Mouse (Mus musculus) WW6 (cell line): ENCODE data around the gene Chchd2.
A peak's percentile ranks its signal among the peaks of the same experiment; 100 is the strongest.

Experiments used
- DNase-seq: peaks from one replicate; pipeline ENCODE4 v3.0.0-alpha.2; 2013; ENCODE audit warnings: low read depth, low spot score

Chchd2 gene

DNA sequence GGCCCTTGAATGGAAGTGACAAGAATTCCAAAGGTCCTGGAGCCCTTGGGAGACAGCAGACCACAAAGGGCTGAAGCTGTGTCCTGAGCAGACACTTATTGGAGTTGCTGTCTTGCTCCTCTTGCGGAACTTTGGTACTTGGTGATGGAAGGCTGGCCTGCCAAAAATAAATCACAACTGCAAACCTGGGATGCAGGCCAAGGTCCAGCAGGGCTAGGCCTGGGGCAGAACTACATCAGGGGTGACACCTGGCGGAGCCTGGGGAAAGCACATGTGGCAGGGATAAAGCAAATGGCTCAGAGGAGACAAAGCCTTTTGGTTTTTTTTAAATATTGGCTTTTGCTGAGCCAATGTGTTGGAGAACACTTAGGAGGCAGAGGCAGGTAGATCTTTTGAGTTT is 8.3 kb downstream of the Chchd2 start:
- no peak for DNase-seq

DNA sequence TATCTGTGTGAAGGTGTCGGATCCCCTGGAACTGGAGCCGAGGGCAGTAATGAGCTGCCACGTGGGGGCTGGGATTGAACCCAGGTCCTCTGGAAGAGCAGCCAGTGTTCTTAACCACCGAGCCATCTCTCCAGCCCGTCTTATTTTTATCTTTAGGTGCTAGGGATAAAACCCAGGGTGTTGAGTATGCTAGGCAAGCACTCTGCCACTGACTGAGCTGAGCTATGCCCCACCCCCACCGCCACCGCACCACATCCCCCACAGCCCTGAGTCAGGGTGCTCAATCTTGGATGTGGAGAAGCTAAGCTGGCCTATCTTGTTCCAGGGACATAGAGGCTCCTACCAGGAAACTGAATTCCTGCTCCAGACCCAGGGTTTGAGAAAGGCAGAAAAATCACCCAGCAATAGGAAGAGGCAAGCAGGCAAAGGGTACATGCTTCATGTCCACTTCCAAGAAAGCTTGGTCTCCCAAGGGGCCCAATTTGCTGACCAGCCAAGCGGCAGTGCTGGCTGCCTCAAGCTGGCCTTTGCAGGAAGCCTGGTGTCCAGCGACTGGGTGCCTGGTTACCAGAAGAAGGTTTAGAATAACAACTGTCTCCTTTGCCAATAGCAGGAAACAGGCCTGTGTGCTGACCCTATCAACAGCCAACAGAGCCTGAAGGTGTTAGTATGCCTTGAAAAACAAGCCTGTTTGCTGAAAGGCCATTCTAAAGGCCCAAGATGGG is 9.4 kb downstream of the Chchd2 start:
- DNase-seq: no peak

DNA sequence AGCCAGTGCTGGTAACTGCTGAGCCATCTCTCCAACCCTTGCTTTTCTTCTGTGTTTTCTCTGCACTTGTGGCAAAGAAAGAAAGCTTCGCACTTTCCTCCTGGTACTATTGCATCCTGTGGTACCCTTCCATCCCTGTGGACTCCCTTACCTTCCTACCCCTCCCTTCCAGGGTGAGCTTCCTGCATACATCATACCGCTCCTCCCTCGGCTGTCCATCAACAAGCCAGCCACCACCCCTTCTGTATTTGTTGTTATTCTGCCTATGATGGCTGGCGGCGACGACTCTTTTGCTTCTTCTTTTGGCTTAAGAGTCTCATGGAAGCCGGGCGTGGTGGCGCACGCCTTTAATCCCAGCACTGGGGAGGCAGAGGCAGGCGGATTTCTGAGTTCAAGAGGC is 12.2 kb downstream of the Chchd2 start:
- no peak for DNase-seq

DNA sequence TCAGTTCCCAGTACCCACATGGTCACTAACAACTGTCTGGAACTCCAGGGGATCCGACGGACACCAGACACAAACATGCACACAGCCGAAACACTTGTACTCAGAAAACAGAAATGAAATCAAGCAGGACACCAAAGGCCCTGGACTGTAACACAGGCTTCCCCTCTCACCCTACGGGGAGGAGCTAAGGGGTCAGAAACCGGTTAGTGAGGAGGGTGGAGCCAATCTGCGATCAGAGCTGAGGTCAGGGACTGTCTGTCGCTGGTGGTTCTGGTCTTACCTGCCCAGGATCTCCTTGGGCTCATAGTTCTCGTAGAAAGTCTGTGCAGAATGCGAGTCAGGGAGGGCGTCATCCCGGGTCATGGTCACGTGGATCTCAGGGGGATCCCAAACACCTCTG is 13.3 kb downstream of the Chchd2 start:
- DNase-seq: no peak

DNA sequence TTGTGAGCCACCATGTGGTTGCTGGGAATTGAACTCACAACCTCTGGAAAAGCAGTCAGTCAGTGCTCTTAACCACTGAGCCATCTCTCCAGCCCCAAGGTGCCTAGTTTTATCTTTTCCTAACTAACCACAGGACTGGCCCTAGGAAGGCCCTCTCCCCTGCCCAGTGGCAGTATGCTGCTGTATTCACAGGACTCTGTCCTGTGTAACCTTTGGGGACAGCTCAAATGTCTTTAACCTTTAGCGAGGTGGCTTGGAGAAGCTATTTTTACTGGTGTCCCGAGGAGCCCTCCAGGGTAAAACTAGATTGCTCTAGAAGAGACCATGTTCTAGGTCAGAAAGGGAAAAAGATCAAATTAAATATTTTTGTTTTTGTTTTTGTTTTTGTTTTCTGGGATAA is 16.0 kb downstream of the Chchd2 start:
- no peak for DNase-seq

DNA sequence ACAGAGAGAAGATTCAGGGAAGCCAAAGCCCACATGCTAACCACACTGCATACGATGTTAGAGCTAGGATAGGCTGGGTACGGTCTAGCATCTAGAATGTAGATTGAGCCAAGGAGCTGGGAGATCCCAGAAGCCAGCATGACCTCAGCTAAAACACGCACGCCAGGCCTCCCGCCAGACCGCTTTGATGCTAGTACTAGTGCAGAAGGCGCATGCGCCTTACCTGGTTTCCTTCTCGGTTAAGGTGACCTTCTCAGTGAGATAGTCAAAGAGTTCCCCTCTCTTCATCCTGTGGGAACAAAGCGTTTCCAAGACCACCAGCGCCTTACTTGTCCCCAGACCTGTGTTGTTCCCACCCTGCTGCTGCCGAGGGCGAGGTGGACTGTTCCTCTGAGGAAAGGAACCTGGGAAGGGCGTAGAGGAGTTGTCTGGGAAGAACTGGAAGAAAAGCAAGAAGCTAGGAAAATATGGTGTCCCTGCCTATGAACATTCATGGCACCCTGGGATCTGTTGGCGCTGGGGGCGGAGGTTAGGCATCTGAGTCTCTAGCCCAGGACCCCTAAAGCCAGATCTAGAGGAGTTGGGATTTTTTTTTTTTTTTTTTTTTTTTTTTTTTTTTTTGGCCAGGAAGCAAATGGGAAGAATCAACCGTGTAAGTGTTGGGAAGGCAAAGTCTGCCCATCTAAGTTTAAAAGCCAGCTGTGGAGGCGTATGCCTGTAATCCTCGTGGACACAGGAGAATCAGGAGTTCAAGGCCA is 17.9 kb downstream of the Chchd2 start:
- DNase-seq: peak; percentile 81

DNA sequence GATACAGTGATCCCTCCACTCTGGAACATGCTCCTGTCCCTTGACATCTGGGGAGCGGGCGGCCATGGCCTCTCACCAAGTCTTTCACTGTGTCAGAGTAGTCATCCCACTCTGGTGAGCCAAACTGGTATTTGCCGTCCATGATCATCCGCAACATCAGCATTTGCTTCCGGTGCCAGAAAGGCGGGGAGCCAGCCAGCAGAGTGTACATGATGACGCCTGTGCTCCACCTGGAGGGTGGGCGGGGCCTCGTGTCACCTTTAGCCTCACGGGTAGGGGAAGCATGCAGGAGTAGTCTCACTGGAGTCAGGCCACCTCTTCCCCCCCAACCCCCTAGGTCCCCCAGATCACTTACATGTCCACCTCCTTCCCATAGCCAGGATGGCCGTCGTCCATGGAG is 21.4 kb downstream of the Chchd2 start:
- DNase-seq: no peak

DNA sequence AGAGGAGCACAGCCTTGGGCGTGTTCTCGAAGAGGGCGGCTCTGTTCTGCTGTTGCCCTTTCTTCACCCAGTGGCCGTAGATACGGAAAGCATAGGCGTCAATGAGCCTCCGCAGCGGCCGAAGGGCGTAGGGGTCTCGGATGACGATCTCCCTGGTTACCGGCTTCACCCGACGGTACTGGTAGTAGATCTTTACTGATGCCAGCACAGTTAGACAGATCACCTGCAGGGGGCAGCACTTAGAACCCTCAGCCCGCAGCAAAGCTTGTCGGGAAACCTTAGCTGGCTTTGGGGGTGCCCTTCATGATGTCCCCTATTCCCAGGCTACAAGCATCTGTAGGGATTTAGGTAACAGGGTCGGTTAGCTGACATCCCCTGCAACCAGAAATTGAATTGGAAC is 22.8 kb downstream of the Chchd2 start:
- DNase-seq: no peak

DNA sequence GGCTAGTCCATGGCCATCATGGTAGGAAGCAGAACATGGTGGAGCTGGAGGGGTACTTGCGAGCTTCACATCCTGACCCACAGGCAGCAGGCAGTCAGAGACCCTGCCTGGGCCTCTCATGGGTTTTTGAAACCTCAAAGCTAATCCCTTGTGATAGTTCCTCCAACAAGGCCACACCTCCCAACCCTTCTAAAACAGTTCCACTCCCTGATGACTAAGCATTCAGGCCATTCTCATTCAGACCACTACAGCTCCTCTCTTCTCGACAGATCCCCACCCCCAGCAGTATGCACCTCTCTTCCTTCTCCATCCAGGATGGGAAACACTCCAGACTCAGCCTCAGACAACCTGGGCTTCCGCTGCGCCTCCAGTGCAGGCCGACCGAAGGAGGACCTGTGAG is 24.9 kb downstream of the Chchd2 start:
- DNase-seq: no peak

DNA sequence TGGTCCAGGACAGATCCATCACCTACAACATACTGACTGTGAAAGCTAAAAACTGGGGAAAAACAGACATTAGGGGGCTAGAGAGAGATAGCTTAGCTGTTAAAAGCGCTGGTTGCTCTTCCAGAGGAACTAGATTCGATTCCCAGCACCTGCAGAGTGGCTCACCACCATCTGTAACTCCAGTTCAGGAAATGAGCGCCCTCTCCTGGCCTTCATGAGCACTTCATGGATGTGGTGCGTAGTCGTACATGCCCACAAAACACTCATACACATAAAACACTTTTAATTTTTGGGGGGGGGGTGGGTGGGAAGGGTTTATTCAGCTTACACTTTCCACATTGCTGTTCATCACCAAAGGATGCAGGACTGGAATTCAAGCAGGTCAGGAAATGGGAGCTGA is 30.9 kb downstream of the Chchd2 start:
- no peak for DNase-seq

DNA sequence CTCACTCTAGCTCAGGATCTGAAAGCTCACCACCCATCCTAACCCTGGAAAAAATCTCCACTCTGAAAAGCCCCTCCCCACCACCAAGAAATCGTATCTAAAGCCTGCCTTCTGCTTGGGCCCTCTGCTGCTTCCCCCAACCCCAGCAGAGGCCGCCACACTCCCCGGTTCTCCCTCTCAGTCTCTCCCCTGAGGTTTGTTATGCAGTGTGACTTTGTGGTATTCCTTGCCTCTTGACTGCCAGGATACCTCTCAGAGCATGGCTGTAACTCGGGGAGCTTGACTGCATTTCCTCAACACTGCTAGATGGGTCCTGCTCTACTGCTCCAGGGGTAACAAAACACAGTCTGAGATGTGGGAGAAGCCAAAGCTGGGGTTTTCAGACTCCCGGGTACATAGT is 32.1 kb downstream of the Chchd2 start:
- no peak for DNase-seq

DNA sequence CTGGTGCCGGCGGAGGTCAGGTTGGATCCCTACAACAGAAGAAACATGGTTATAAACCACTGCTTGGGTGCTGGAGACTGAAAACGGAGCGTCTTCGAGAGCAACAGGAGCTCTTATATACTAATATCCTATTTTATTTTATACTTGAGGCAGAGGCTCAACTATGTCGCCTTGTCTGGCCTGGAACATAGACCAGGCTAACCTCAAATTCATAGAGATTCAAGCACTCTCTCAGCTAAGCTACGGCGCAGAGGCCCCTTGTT is 39.8 kb downstream of the Chchd2 start:
- DNase-seq: no peak

DNA sequence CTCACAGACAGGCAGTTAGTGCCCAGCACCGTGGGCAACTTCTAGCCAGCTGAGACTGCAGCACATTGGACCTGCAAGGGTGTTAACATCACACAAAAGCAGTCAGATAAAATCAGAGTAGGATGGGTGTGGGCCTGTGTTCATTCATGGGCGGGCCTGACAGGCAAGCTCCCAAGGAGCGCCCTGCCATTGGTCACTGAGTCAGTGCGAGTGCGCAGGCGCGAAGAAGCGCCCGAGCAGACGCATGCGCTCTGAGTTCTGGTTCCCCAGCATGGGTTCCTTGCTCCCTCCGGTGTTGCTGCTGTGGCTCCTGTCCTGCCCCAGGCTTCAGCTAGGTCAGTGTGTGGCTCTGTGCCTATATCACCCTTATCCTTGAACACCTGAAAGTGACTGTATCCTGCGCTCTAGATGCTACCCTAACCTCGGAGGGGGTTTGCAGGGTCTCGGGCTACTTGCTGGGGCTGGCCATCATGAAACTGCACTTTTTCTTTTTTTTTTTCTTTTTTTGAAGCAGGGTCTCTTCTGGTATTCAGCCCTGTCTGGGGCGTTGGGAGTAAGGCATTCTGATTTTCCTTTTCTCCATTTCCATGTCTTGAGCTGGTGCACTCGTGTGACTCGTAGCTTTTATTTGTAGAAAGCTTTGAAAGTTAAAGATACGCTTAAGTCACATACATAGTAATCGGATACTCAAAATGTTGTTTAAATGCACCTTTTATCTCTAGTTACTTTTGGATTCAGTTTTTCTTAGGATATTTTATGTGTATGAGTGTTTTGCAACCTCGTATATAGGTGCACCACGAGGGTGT is 40.3 kb downstream of the Chchd2 start, which contains the start of gene Sumf2:
TSS of gene Sumf2 (plus strand) at position 235 of the 806 bp plus-strand sequence.
- peak; percentile 91 for DNase-seq

DNA sequence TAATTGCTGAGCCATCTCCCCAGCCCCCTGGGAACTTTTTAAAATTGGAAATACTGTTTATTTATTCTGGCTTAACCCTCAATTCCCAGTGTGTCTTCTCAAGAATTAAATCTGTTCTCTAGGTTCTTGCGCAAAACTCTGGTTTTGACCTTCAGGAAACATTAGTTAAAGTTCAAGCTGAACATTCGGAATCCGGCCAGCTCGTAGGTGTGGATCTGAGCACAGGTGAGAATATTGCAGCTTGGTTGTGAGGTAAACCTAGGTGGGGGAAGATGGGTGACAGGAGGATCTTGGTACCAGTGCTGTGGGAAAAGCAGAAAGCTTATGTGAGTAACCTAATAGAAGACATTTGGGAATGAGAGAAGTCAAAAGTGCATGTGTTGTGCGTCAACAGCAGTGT is 42.4 kb downstream of the Chchd2 start:
- no peak for DNase-seq
